Mouse (Mus musculus) hindbrain, embryonic 11.5 days (tissue): ENCODE data around the gene Dpt. TPM values are rescaled to one million over a fixed set of nuclear protein-coding genes. Genes with fewer than 3 reads are reported as not detected.
"Not testable (repeated sequence)": the region's sequence is repeated elsewhere in the genome, so short reads cannot be mapped to it uniquely, and the experiment has no call there.

Source experiments
- ATAC-seq: fragments of 200-750 bp; cut with Nextera tagmentation; 2 replicates; pipeline ENCODE4 v1.8.0; 2017; ENCODE audit warnings: mild to moderate bottlenecking, moderate TSS enrichment, moderate library complexity; ENCODE audit not compliant: low FRiP score
- DNase-seq: peaks from one replicate; pipeline ENCODE4 v3.0.0-alpha.2; 2015; ENCODE audit warnings: low spot score
- H3K27ac ChIP-seq: fragments of 300-500 bp; sonication (generic); 2 replicates; pipeline ENCODE4 v1.5.1; 2014; ENCODE audit warnings: mild to moderate bottlenecking, low read depth, low read length
- H3K27me3 ChIP-seq: fragments of 300-500 bp; sonication (generic); 2 replicates; pipeline ENCODE4 v1.6.1; 2014; ENCODE audit warnings: mild to moderate bottlenecking, low read length, moderate library complexity, mixed read lengths; ENCODE audit not compliant: control insufficient read depth, insufficient read depth
- H3K36me3 ChIP-seq: fragments of 300-500 bp; sonication (generic); 2 replicates; pipeline ENCODE4 v1.6.1; 2014; ENCODE audit warnings: mild to moderate bottlenecking, low read length, moderate library complexity, mixed read lengths; ENCODE audit not compliant: control insufficient read depth, insufficient read depth
- H3K4me1 ChIP-seq: fragments of 300-500 bp; sonication (generic); replicated peaks from 2 replicates; pipeline ENCODE4 v1.6.1; 2014; ENCODE audit warnings: low read length, mixed read lengths; ENCODE audit not compliant: control insufficient read depth, insufficient read depth
- H3K4me2 ChIP-seq: fragments of 300-500 bp; sonication (generic); replicated peaks from 2 replicates; pipeline ENCODE4 v1.6.1; 2014; ENCODE audit warnings: mild to moderate bottlenecking, low read depth, low read length
- H3K4me3 ChIP-seq: fragments of 300-500 bp; sonication (generic); 2 replicates; pipeline ENCODE4 v1.5.1; 2014; ENCODE audit warnings: low read depth, low read length
- H3K9ac ChIP-seq: fragments of 300-500 bp; sonication (generic); 2 replicates; pipeline ENCODE4 v1.6.1; 2014; ENCODE audit warnings: low read depth, low read length
- H3K9me3 ChIP-seq: fragments of 300-500 bp; sonication (generic); 2 replicates; pipeline ENCODE4 v1.6.1; 2016; ENCODE audit warnings: low read length; ENCODE audit not compliant: control insufficient read depth
- WGBS: fragments of 180-500 bp; shearing (Covaris S2); extraction: QIAGEN DNeasy Blood & Tissue Kit; methylation state at CpG from one replicate; pipeline ENCODE4 v1.1.7; 2014; 5-methylcytosine and 5-hydroxymethylcytosine counted together
- polyA plus RNA-seq: library from polyadenylated mRNA; unstranded; fragments of >200 nt; fragmentation: Nextera tagmentation; extraction: Ambion mirVana; gene quantifications from 2 replicates; pipeline ENCODE4 v1.2.1, GENCODE M21; 2014

Gene Dpt
- polyA plus RNA-seq, 1 experiment from 2014 or later: 0.12 TPM

DNA sequence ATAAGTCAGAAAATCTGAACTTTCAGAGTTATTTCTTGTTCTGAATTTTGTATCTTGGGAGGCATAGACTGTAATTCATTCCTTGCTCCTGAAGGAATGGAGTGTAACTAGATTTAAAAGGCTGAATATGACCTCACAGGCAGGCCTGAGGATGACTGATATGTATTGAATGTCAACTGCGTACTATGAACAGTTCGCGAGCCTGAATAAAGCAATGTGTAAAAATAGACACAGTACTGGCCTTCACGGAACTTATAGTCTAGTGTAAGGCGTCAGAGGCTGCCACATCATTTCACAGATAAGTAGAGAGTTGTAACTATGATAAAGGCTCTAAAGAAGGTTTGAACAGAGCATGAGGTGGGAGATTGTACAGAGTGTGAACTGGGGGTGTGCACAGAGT is 10.3 kb upstream of the Dpt start:
- Histone ChIP-seq H3K4me1 (no peaks in the 10 kb centered on the region), H3K4me2 (no peak overlapping the region), H3K36me3 (no peaks in the 10 kb centered on the region), H3K27ac (no peak overlapping the region), H3K9ac (no peak overlapping the region), H3K4me3 (no peak overlapping the region), H3K27me3 (no peaks in the 10 kb centered on the region), H3K9me3 (no peaks in the 10 kb centered on the region)
- WGBS: 93% methylated on average over 5 of the region's 5 CpGs
- DNase-seq: no peak
- no peak for ATAC-seq

DNA sequence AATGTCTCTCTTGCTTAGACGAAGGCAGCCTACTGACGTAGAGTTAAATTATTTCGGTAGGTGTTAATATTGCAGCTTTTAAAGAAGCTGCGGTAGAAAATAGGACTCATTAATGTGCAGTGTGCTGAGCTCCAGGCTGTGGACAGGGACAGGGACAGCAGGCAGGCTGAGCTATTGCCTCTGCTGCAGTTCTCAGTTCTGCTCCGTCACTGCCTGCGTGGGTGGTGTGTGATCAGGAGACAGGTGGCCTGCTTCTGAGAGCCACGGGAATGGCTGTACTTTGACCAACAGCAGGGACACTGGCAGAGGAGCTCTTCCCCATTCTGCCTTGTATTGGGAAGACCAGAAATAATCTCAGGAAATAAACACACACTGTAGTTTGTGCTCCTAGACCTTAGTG is 8.7 kb upstream of the Dpt start:
- H3K4me1 ChIP-seq: no peaks in the 10 kb centered on the region
- no peak overlapping the region for H3K9ac ChIP-seq
- H3K4me2 ChIP-seq: no peak overlapping the region
- H3K36me3 ChIP-seq: no peaks in the 10 kb centered on the region
- no peaks in the 10 kb centered on the region for H3K27me3 ChIP-seq
- ATAC-seq (no peak), DNase-seq (no peak)
- H3K9me3 ChIP-seq: no peaks in the 10 kb centered on the region
- no peak overlapping the region for H3K4me3 ChIP-seq
- H3K27ac ChIP-seq: no peak overlapping the region
- 85% methylated on average over 7 of the region's 7 CpGs for WGBS

DNA sequence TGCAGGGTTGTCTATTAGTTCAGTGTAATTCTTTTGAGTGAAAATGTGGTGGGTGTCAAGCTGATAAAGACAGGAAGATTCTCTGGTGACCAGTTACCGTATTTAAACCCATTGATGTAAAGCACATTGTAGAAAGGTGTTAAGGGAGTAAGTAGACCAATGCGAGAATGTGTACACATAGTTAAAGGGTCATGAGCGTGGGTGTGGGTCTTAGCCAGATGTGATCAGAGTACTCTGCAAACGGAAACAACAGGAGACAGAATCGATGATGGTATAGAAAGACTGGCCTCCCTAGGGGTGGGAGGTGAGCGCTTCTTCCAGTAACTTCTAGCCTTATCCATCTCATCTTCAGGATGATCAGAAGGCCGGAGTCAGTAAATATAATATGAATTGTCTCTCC is 8.2 kb upstream of the Dpt start:
- Histone ChIP-seq H3K27me3 (no peaks in the 10 kb centered on the region), H3K4me3 (no peak overlapping the region), H3K4me2 (no peak overlapping the region), H3K4me1 (no peaks in the 10 kb centered on the region), H3K9me3 (no peaks in the 10 kb centered on the region), H3K27ac (no peak overlapping the region), H3K9ac (no peak overlapping the region), H3K36me3 (no peaks in the 10 kb centered on the region)
- no peak for DNase-seq
- WGBS: 94% methylated on average over 7 of the region's 7 CpGs
- no peak for ATAC-seq

DNA sequence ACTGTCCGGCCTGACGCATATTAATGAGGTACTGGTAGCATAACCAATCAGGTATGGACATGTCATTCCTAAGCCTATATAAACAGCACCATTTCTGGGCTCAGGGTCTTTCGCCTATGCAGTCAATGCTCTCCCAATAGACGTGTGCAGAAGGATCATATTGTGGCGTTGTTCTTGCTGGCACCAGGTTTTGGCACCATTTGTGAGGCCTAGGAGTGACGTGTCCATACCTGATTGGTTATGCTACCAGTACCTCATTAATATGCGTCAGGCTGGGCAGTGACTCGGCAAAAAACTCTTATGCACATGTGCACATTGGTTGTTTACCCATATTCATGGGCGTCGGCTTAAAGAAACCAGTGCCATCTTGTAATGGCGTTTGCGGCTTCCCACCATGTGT is 6.1 kb upstream of the Dpt start:
- H3K9me3 ChIP-seq, H3K27ac ChIP-seq, H3K27me3 ChIP-seq, H3K36me3 ChIP-seq, DNase-seq, H3K4me2 ChIP-seq, ATAC-seq, H3K9ac ChIP-seq, H3K4me3 ChIP-seq, H3K4me1 ChIP-seq: not testable (repeated sequence)
- 92% methylated on average over 12 of the region's 12 CpGs for WGBS

DNA sequence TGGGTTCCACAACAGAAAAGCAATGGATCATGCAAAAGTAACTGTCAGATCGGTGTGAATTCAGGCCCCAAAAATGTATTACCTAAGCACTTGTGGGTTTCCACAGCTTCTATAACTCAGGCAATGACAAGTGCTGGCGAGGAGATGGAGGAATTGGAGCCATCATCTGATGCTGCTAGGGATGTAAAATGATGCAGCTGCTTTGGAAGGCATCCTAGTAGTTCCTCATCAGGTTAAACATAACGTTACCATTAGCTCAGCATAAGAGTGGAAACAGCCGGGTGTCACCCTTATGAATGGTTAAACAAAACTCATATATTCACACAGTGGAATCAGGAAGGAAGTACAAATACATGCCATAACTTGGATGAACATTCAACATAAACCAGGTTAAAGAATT is 3.4 kb upstream of the Dpt start:
- no peaks in the 10 kb centered on the region for H3K4me1 ChIP-seq
- no peaks in the 10 kb centered on the region for H3K9me3 ChIP-seq
- DNase-seq (no peak), ATAC-seq (no peak)
- no peak overlapping the region for H3K4me2 ChIP-seq
- H3K9ac ChIP-seq: no peak overlapping the region
- no peaks in the 10 kb centered on the region for H3K36me3 ChIP-seq
- no peaks in the 10 kb centered on the region for H3K27me3 ChIP-seq
- 79% methylated on average over 4 of the region's 4 CpGs for WGBS
- no peak overlapping the region for H3K27ac ChIP-seq
- H3K4me3 ChIP-seq: no peak overlapping the region

DNA sequence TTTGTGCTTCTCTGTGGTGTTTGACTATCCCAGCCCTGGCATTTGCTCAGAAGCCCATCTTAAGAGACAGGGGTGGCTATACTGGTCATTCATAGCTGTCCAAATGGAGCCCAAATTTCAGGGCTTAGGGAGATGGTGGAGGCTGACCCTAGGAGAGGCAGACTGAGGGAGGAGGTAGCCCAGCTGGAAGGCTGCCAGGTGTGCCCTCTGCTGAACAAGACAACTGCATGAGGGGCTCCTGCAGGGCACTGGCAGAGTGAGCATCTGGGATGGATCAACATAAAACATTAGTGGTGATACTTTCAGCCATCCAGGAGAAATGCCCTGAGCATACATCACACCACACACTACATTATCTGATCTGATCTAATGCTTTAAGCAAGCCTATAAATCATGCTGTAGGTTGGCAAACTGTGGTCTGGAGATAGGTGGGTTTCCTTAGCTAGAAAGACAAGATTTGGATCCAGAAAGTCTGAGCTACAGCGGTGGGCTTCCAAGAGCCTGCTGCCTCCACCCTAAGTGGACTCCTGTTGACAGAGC is 1.4 kb downstream of the Dpt start:
- Histone ChIP-seq H3K4me1 (no peaks in the 10 kb centered on the region), H3K9ac (no peak overlapping the region), H3K36me3 (no peaks in the 10 kb centered on the region), H3K4me3 (no peak overlapping the region), H3K4me2 (no peak overlapping the region), H3K27me3 (no peaks in the 10 kb centered on the region), H3K27ac (no peak overlapping the region), H3K9me3 (no peaks in the 10 kb centered on the region)
- 88% methylated on average over 1 of the region's 1 CpGs for WGBS
- ATAC-seq (no peak), DNase-seq (no peak)

DNA sequence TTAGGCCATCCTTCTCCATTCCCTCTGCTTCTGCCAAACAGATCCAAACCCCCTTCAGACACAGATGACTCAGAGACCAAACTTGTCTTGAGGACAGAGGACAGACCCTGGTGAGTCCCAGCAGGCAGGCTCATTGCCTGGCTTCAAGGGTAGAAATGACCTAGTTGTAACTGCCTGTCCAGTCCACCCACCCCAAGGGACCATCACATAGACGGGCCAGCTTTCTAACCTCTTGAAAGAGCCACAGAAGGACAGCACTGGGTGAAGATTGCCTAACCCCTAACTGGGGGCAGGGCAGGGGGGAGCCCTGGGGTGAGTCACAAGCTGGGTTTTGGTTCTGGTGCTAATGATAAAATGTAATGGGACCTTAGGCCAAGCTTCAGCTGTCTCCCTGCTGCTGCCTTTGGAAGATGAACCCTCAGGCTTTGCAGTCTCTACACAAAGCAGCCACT is 2.1 kb downstream of the Dpt start:
- WGBS: 30% methylated on average over 1 of the region's 1 CpGs
- ATAC-seq (no peak), DNase-seq (no peak)
- no peak overlapping the region for H3K27ac ChIP-seq
- H3K36me3 ChIP-seq: no peaks in the 10 kb centered on the region
- H3K4me2 ChIP-seq: no peak overlapping the region
- no peak overlapping the region for H3K9ac ChIP-seq
- H3K9me3 ChIP-seq: no peaks in the 10 kb centered on the region
- H3K27me3 ChIP-seq: no peaks in the 10 kb centered on the region
- no peak overlapping the region for H3K4me3 ChIP-seq
- no peaks in the 10 kb centered on the region for H3K4me1 ChIP-seq

DNA sequence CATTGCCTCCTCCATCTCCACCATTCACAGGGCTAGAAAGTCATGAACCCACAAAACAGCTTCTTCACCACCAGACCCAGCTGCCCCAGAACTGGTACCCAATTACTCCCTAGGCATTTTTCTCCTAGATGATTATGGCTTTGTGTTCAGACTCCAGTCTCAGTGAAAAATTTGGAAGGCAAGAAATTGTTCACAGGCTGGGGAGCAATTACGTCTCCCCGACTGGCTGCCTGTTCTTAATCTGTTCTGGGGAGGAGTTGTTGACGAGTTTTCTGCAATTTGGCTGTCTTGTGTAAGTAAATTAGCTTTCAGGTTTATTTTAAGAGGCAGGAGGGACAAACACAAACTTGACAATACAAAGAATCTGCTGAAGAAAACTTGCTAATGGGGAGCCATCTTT is 2.7 kb downstream of the Dpt start:
- H3K36me3 ChIP-seq: no peaks in the 10 kb centered on the region
- 87% methylated on average over 3 of the region's 3 CpGs for WGBS
- no peak overlapping the region for H3K27ac ChIP-seq
- H3K4me3 ChIP-seq: no peak overlapping the region
- H3K27me3 ChIP-seq: no peaks in the 10 kb centered on the region
- no peaks in the 10 kb centered on the region for H3K9me3 ChIP-seq
- no peak overlapping the region for H3K4me2 ChIP-seq
- ATAC-seq (no peak), DNase-seq (no peak)
- no peak overlapping the region for H3K9ac ChIP-seq
- no peaks in the 10 kb centered on the region for H3K4me1 ChIP-seq

DNA sequence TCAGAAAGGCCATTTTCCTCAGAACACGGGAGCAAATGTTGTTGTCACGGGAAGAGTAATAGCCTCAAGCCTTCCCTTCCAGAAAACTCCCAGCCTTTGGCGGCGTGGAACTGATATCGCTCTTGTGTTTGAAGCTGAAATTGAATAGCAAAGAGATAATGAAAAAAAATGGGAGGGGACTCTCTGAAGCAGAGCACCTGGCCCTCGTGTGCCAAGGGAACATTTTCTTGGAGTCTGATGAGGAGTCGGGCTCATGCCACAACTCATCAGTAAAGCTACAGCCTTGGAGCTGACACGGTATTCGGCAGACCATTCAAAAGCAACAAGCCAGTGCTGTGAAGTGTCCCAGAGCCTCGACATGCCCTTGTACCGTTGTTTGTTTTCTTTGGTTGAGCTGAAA is 7.8 kb downstream of the Dpt start:
- H3K36me3 ChIP-seq: no peaks in the 10 kb centered on the region

More for the DNA sequence above, 7.8 kb downstream of the Dpt start:
- DNase-seq (no peak), ATAC-seq (no peak)
- no peak overlapping the region for H3K4me3 ChIP-seq
- no peaks in the 10 kb centered on the region for H3K9me3 ChIP-seq
- H3K9ac ChIP-seq: no peak overlapping the region
- WGBS: 80% methylated on average over 11 of the region's 11 CpGs
- no peak overlapping the region for H3K27ac ChIP-seq
- no peaks in the 10 kb centered on the region for H3K4me1 ChIP-seq
- H3K4me2 ChIP-seq: no peak overlapping the region
- no peaks in the 10 kb centered on the region for H3K27me3 ChIP-seq
